Mouse (Mus musculus): ENCODE results near the gene Aif1. TPM values are rescaled to one million over a fixed set of nuclear protein-coding genes. Genes with fewer than 3 reads are reported as not detected.

The Aif1 gene
- total and polyA plus RNA-seq, 3 experiments, result 7.0 to 14.7 (median 14.1) TPM

GRCm38 (mm10) chr17:35155451-35155850 lies 20.4 kb downstream of the Aif1 start:
- Histone ChIP-seq H3K27me3 (replicated peaks) (no peaks in the 10 kb centered on the region), H3K79me2 (replicated peaks; ENCODE audit: control insufficient read depth, extremely low read depth, insufficient read depth, poor library complexity, severe bottlenecking) (peaks cover 26% of the 10 kb centered on the region), H3K4me3 (replicated peaks in 1 of 3; ENCODE audit: low read depth in 2 of 3, low read length in 2 of 3, poor library complexity in 1 of 3) (no peak overlapping the region), H3K27ac (ENCODE audit: insufficient read depth, low read depth) (no peak overlapping the region), H3K9me3 (replicated peaks; ENCODE audit: low read length) (no peaks in the 10 kb centered on the region), H3K4me1 (ENCODE audit: control insufficient read depth in 1 of 2, insufficient read depth in 2 of 2) (no peaks in the 10 kb centered on the region), H3K36me3 (replicated peaks in 1 of 2; ENCODE audit: control insufficient read depth in 1 of 2, insufficient read depth in 1 of 2, low read length in 1 of 2) (peaks cover 92 to 94% of the 10 kb centered on the region in 2 experiments), H3K9ac (ENCODE audit: insufficient read depth, low read depth) (no peak overlapping the region), H3K4me2 (ENCODE audit: insufficient read depth, low read depth, poor library complexity, severe bottlenecking) (no peak overlapping the region)
- TF ChIP-seq IRF4 (IDR thresholded peaks at IDR 0.05; ENCODE audit: low read depth, low read length) (no peak), PAX5 (IDR thresholded peaks at IDR 0.05; ENCODE audit: low read length) (no peak), EP300 (IDR thresholded peaks at IDR 0.05; ENCODE audit: low read length) (no peak), JUND (conservative IDR thresholded peaks at IDR 0.05; ENCODE audit: low read depth, low read length) (no peak), NELFE (IDR thresholded peaks at IDR 0.05; ENCODE audit: low read depth, low read length) (no peak), CHD2 (IDR thresholded peaks at IDR 0.05; ENCODE audit: low read length) (no peak), GABPA (IDR thresholded peaks at IDR 0.05; ENCODE audit: insufficient replicate concordance, low read depth, low read length) (no peak), MAFK (IDR thresholded peaks at IDR 0.05; ENCODE audit: insufficient replicate concordance, low read length) (no peak), E2F4 (IDR thresholded peaks at IDR 0.05; ENCODE audit: insufficient replicate concordance, low read depth, low read length) (no peak), USF2 (conservative IDR thresholded peaks at IDR 0.05; ENCODE audit: low read depth, low read length) (no peak), JUN (IDR thresholded peaks at IDR 0.05; ENCODE audit: insufficient read depth, low read depth, low read length) (no peak)
- no peak for DNase-seq (ENCODE audit: extremely low read depth)
- dilution Hi-C loops (cut with MboI; ENCODE audit: extremely low pct_ligation_motif_present, extremely low pct_unique_long_range_greater_than_20kb, low sequenced_read_pairs), result no loop called here
- in situ Hi-C loops (cut with MboI; ENCODE audit: low pct_ligation_motif_present, low pct_unique_long_range_greater_than_20kb, low sequenced_read_pairs), result no loop called here

GRCm38 (mm10) chr17:35154616-35155015 lies 21.3 kb downstream of the Aif1 start:
- TF ChIP-seq CTCF (conservative IDR thresholded peaks at IDR 0.05 in 1 of 2, IDR thresholded peaks at IDR 0.05 in 1 of 2; ENCODE audit: low read depth in 2 of 2, low read length in 2 of 2) (no peak), MYC (IDR thresholded peaks at IDR 0.05; ENCODE audit: low read depth, low read length) (no peak), MEF2A (IDR thresholded peaks at IDR 0.05; ENCODE audit: borderline replicate concordance, low read depth, low read length) (no peak), NRF1 (IDR thresholded peaks at IDR 0.05; ENCODE audit: low read depth, low read length) (no peak), ZKSCAN1 (IDR thresholded peaks at IDR 0.05; ENCODE audit: borderline replicate concordance, low read depth, low read length) (no peak), POLR2AphosphoS2 (IDR thresholded peaks at IDR 0.05; ENCODE audit: low read depth, low read length) (no peak), IRF4 (IDR thresholded peaks at IDR 0.05; ENCODE audit: low read depth, low read length) (no peak), POLR2A (IDR thresholded peaks at IDR 0.05; ENCODE audit: low read depth, low read length) (no peak), JUND (conservative IDR thresholded peaks at IDR 0.05; ENCODE audit: low read depth, low read length) (no peak), RCOR1 (conservative IDR thresholded peaks at IDR 0.05; ENCODE audit: low read depth, low read length) (no peak)
- H3K36me3 ChIP-seq (replicated peaks in 1 of 2; ENCODE audit: control insufficient read depth in 1 of 2, insufficient read depth in 1 of 2, low read length in 1 of 2), result peaks cover 93 to 94% of the 10 kb centered on the region in 2 experiments
- in situ Hi-C loops (cut with MboI; ENCODE audit: low pct_ligation_motif_present, low pct_unique_long_range_greater_than_20kb, low sequenced_read_pairs) (no loop called here), dilution Hi-C loops (cut with MboI; ENCODE audit: extremely low pct_ligation_motif_present, extremely low pct_unique_long_range_greater_than_20kb, low sequenced_read_pairs) (no loop called here)
- no peaks in the 10 kb centered on the region for H3K4me1 ChIP-seq (ENCODE audit: control insufficient read depth in 1 of 2, insufficient read depth in 2 of 2)
- no peak overlapping the region for H3K4me3 ChIP-seq (replicated peaks in 1 of 3; ENCODE audit: low read depth in 2 of 3, low read length in 2 of 3, poor library complexity in 1 of 3)
- H3K4me2 ChIP-seq (ENCODE audit: insufficient read depth, low read depth, poor library complexity, severe bottlenecking), result no peak overlapping the region
- H3K79me2 ChIP-seq (replicated peaks; ENCODE audit: control insufficient read depth, extremely low read depth, insufficient read depth, poor library complexity, severe bottlenecking), result peaks cover 18% of the 10 kb centered on the region
- no peak overlapping the region for H3K9ac ChIP-seq (ENCODE audit: insufficient read depth, low read depth)
- H3K9me3 ChIP-seq (replicated peaks; ENCODE audit: low read length), result no peaks in the 10 kb centered on the region
- DNase-seq (ENCODE audit: extremely low read depth), result no peak
- H3K27ac ChIP-seq (ENCODE audit: insufficient read depth, low read depth), result no peak overlapping the region
- no peaks in the 10 kb centered on the region for H3K27me3 ChIP-seq (replicated peaks)

All from CH12.LX (cell line).